Mouse (Mus musculus) frontal cortex, postnatal 14 days (tissue): ENCODE results near the gene Tmem169.
A peak's percentile ranks its signal among the peaks of the same experiment; 100 is the strongest.

Experiments used
- DNase-seq, 2 experiments: peaks; one replicate each; pipeline ENCODE4 v3.0.0; 2022; ENCODE audit warnings: low spot score in 2 of 2

Gene Tmem169

DNA sequence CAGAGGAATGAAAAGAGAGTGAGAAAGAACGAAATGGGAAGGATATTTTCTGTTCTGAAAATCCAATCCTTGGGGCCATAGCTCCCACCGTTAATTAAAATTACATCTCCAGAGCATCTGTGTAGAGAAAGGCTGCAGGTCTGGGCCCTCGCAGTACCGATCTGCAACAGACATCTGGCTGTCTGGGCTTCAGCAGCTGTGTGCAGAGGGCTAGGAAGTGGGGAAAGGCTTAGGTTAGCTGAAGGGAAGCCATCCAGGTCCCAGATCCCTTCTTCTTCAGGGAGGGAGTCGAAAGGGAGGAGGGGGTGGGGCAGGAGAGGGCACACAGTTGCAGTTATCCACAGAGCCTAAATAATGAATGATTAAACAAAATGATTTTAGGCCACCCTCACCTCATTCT lies 370 bp downstream of the Tmem169 start:
- DNase-seq: no peak

DNA sequence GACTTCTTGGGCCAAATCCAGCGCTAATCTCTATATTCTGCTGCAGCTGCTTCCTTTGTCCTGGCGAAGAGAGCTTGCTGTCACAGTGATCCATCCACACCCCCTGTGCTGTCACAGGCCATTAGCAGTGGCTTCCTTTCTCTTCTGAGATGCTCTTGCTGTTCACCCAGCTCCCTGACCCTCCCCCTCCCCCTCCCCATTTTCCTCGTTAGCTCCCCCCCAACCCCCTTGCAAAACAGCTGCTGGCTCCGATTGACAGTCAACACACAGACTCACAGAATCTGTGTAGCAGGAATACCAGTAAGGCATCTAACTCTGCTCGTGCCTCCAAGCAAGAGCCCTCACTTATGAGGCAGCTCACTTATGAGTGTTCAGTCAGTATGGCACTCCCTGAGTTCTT lies 2.7 kb downstream of the Tmem169 start:
- no peak for DNase-seq

DNA sequence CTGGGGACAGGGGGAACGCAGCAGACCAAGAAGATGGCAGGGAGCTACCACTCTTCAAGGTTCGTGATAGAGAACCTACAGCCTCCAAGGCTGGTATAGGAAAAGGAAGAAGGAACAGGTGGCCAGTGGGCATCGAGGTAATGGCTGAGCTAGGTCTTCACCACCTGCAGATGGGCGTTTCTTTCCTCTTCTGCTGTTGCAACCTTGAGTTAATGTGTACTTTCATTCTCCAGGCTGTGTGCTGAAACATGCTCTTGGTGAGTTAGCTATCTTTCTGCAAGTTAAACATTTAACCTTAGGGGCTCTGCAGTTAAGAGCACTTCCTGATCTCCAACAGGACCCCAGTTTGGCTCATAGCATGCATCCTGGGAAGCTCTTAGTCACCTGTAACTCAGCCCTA lies 3.7 kb downstream of the Tmem169 start:
- DNase-seq: no peak

DNA sequence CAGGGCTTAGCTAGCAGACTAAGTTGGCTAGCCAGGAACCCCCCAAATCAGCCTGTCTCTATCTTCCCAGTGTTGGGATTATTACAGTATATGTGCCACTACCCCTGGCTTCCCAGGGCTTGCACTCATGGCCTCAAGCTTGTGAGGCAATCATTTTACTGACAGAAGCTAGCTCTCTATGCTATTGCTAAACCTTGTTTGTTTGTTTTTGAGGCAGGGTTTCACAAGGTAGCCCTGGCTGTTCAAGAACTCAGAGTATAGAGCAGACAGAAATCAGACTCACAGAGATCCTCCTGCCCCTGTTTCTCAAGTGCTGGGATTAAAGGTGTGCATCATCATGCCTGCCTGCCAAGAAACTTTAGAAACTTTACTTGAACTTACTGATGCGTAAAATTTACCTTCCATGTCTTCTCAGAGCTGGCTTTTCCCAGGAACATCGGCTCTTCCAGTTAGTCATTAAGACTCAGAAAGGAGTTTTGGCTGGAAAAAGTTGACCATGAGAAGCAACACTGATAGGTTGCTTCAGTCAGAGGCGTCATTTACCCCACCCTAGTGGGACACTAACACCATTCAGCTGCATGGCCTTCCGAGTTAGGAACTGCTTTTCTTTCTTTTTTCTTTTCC lies 4.5 kb downstream of the Tmem169 start:
- no peak for DNase-seq

DNA sequence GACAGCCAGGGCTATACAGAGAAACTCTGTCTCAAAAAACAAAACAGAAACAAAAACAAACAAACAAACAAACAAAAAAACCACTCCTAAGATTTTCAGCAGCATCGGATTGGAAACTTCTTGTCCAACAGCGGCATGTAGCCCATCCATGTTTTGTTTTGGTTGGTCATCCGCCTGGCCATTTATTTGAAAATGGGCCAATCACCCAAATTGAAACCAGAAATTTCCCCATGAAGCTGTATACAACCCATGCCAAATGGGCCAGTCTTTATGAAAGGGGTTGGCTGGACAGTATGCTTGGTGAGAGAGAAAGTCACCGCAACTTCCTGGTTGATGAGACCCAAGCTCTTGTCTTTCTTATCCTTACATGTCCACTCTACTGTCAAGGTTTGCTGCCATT lies 6.7 kb downstream of the Tmem169 start:
- no peak for DNase-seq

DNA sequence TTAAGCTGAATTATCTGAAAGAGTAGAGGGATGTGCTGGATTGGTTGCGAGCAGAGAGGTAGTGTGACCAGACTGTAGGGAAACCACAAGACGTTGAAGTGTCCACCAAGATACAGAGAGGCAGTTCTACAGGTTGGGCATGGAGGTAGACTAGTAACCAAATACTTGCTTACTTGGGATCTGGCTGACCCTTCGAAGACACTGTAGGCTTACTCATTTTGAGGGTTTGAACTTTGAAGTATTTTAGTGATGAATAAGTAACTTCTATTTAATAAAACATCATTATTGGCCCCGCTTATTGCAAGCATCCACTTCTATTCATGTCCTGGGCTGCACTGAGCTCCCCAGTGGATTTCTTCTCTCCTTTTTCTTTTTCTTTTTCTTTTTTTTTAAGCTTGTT lies 7.3 kb downstream of the Tmem169 start:
- DNase-seq: no peak

DNA sequence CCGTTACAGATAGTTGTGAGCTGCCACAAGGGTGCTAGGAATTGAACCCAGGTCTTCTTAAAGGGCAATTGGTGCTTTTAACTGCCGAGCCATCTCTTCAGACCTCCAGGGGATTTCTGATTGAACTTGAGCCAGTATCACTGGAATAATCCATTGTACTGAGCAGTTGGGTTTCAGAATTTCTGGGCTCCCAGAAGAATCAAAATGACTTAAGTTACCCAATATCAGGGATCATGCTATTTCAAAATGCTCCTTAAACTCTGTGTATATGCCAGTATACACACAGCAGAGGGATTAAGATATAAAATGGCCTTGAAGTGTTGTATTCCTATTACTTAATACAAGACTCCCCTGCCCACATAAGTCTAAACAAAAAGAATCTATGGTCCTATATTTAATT lies 7.8 kb downstream of the Tmem169 start:
- DNase-seq: no peak

DNA sequence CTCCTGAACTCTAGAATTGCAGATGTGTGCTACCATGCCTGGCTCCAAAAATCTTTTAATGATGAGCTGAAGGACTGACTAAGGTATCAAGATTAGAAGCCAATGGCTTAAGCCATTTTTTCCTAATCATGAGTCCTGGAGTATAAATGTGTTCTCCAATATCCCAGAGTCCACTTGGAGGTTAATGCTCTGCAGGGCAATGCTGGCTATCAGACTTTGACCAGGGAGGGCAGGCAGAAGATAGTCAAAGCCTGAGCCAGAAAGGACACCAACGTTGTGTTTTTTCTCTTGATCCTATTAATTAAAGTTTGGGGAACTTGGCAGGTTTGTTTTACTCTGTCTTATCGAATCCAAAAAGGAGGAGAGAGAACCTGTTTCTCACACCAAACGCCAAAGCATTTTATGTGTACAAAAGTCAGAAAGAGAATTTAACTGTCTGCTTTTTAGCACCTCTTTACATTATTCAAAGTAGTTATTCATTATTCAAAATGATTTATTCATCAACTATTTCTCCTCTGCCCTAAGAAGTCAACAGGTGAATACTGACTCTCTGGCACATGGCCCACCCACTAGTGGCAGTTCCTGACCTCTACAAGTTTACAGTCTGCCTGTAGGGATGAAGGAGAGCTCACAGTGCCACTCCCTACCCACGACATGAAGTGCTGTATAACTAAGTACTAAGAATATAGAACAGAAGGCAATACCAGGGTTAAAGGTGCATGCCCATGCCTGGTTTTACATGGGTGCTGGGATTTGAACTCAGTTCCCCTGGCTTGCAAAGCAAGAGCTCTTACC lies 9.9 kb downstream of the Tmem169 start:
- DNase-seq: no peak

DNA sequence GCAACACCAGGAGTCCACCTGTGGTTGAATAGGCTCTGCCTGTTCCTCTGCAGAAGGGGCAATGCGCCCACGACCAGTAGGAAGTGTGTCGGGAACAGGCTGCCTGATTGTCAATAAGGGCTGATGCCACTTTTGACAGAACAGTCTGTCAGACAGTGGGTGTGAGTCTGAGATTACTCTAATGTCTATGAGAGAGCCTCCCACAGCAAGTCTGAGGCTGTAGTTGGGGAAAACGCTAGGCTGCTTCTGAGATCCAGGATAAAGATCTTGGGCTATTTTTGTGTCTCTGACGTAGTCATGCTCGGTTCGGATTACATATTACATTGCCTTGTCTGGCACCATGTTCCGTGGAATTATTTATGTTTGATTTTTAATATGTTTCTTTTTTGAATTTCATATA lies 11.6 kb downstream of the Tmem169 start:
- DNase-seq: no peak

DNA sequence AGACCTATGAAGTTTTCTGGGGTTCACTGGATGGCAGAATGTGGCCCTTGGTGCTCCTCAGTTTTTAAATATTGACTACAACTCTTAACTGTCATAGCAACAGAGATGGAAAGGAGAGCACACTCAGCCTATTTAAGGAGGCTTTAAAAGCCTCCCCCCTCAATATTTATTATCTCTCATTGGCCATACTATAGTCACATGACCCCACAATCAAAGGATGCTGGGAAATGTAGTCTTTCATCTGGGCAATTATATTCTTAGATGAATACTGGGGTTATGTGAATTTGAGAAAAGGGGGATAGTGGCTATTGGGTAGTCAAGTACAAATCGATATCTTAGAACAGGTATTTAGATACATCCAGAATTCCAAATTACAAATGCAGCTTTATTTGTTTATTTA lies 17.7 kb downstream of the Tmem169 start:
- DNase-seq: no peak

DNA sequence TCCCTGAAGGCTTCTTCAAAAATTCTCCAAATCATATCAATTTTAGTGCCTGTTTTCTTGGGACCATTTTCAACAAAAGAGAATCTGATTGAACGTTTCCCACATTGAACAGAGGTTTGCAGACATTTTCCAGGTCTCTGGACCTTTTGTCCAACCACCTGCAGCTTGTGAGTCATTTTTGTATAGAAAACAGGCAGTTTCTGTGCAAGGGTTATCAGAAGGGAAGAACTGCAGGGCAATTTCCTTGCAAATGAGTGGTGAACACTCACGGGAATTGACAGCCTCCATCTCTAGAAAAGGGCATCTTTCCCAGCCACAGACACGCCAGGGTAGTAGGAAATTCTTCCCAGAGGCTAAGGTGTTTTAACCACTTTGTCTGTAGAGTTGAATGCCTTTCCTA lies 22.1 kb downstream of the Tmem169 start:
- DNase-seq: no peak

DNA sequence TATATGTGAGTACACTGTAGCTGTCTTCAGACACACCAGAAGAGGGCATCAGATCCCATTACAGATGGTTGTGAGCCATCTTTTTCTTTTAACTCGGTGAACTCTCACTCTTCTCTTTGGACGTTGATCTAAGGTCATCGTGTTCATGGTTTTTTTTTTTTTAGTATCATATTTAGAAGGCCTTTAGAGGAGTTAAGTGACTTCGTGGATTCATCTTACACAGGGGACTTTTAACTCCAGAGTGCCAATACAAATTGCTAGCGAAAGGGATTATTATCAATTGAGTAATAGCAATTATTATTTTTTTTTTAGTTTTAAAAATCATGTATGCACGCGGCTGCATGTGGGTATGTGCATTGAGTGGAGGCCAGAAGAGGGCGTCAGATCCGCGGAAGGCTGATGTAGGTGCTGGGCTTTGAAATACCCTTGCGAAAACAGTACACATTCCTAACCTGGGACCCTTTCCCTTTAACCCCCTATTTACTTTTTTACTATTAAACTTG lies 22.6 kb downstream of the Tmem169 start:
- no peak for DNase-seq

DNA sequence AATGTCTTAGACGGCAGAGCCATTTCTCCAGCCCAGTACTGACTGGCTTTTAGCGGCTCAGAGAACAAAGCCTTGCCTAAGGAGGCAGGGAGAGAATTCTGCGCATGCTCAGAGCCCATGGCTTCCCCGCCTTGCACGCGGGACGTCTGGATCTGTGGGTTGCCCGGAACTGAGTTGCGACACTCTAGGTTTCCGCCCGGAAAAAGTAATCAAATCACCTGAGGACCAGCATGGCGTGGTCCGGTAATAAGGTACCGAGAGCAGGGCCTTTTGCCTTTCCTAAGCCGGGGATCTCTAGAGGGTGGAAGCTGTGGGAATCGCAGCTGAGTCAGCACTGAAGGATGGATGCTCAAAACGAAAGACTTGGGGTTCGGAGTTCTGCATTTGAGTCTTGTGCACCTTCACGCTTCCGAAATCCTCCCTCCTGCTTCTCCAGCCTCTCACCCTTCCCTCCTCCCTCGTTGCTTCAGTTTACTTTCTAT lies 23.2 kb downstream of the Tmem169 start, which contains the start of gene Xrcc5:
TSS of gene Xrcc5 (plus strand) at position 105 of the 482 bp plus-strand sequence.
- DNase-seq: peak; percentile 81 to 88

DNA sequence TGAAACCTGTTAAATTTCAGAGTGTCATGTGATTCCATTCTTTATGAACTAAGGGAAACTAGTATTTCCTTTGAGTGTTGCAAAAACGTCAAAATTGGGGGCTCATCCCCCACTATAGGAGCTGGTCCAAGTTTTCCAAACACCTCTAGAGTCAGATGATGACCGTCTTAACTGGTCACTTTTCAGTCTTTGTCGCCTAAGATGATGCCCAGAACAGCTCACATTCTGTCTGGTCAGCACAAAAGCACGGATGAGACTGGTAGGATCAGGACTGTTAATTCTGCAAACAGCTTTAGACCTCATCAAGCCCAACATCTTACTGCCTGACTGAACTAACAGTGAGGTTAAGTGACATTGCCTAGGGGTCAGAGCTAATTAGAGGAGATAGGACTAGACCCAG lies 24.8 kb downstream of the Tmem169 start:
- DNase-seq: no peak

DNA sequence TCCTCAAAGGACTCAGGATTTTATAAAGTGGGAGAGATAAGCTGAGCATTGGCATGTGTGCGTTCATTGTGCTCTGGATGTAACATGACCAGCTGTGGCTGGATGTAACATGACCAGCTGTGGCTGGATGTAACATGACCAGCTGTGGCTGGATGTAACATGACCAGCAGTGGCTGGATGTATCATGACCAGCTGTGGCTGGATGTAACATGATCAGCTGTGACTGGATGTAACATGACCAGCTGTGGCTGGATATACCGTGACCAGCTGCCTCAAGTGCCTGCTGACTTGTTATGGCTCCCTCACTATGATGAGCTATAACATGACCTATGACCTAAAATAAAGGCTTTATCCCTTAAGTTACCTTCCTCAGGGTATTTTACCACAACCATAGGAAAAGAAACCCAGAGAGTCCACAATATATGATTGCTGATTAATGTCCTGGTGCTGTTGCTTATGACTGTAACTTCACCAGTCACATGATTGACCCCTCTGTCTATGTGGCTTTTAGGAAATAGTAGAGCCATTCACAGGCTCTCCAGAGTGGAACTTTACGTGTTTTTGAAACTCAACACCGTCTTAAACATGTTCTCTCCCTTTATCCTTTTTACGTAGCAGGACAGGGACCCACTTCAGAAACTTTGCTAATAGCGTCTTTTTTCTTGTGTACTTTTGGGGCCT lies 25.7 kb downstream of the Tmem169 start:
- no peak for DNase-seq

DNA sequence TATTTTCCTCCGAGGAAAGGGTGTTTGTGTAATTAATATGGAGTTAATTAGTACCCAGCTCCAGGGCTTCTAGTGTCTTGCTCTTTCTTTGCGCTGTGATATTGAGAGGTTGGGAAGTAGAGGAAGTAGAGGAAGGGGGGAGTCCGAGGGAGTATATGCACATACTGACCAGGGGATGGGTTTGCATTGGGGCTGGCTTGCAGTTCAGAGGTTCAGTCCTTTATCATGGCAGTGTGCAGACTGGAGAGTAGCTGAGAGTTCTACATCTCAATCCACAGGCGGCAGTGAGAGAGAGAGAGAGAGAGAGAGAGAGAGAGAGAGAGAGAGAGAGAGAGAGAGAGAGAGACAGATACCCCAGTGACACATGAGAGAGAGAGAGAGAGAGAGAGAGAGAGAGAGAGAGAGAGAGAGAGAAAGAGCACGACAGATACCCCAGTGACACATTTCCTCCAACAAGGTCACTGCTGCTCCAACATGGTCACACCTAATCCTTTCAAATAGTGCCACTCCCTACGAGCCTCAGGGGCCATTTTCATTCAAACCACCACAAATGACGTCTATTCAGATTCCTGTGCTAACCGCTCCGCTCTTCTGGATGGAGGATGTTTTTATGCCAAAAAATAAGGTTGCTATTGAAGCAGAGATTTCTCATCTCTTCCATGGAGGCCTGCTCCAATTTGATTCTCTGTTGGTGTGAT lies 28.7 kb downstream of the Tmem169 start:
- DNase-seq: no peak

DNA sequence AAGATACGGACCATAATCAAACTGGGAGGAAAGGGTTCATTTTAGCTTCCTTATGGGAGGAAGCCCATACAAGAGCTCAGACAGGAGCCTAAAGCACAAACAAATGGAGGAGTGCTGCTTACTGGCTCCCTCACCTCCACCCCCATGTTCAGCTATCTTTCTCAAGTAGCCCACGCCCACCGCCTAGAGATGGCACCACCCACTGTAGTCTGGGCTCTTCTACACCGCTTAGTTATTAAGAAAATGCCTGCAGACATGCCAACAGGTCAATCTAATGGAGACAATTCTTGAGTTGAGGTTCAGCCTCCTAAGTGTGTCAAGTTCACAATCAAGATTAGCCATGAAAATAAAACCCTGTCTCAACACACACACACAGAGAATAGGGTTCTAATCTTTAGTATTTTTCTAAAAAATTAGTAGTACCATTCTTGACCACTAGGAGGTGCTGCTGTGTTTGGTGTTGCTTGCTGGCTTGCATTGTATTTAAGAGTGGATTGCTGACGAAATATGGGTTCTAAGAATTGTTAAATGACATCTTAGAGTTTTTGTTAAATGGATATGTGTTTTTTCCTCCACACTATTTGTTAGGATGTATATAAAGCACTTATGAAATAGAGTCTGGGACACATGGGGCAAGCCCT lies 29.4 kb downstream of the Tmem169 start:
- no peak for DNase-seq

DNA sequence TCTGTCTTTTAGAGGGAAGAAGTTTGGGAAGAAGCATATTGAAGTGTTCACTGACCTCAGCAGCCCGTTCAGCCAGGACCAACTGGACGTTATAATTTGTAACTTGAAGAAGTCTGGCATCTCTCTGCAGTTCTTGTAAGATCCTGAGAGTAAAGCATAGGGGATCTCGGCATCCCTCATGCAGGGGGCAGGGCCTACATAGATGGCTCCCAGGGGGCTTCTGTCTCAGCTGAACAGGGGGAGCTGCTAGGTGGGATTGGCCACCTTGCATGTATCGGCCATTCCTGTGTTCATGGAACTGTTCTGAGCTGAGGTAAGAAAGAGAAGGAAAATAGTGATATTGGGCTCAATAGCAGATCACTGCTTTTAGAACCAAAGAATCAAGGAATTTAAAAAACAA lies 31.3 kb downstream of the Tmem169 start:
- DNase-seq: no peak

DNA sequence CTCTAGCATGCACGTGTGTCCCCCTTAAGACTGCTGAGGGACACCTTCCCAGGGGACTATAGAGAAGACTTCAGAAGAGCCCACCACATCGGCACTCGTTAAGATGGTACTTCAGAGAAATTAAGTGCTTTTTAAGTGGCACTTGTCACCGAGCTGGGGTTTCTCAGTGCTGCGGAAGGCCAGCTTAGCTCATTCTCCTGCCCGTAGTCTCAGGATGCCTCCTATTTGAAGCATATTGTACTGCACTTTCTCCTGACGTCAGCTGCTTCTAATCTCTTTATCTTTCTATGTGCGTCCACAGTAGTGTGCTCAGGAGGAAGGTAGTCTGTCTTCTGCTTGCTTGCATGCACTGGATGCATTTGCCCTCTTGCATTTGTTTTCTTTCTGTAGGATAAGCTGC lies 32.2 kb downstream of the Tmem169 start:
- DNase-seq: no peak

DNA sequence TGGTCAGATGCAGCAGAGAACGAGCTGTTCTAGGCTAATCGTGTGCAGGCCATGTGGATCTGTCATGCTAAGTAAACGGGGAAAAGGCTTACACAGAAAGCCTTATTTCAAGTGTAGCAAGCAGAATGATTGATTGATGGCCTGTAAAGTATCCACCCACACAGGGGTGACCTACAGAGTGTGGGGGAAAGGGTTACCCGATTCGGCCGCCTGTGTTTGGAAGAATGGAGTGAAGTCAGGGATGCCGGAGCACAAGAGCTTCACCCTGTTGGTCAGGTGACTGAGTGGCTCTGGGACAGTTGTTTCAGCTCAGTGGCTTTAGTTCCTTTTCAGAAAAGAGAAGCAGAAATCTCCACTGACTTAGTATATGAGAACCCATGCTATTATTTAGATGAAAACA lies 32.7 kb downstream of the Tmem169 start:
- no peak for DNase-seq

DNA sequence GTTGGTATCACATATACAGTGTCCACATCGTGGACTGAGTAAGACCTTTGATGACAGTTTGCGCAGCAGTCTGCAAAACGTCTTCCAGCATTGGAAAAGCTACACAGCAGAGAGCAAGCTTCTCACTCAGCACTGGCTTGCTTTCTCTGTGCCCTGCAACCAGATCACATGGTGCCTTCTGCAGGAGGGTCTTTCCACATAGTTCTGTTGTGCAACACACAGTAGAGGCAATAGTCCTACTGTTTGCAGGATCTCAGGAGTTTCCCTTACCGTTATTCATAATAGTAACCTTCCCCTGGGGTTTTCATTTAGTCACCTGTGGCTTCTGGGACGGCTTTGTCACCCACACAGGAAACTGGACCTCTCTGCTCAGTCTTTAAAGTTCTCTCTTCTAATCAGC lies 36.6 kb downstream of the Tmem169 start:
- no peak for DNase-seq

DNA sequence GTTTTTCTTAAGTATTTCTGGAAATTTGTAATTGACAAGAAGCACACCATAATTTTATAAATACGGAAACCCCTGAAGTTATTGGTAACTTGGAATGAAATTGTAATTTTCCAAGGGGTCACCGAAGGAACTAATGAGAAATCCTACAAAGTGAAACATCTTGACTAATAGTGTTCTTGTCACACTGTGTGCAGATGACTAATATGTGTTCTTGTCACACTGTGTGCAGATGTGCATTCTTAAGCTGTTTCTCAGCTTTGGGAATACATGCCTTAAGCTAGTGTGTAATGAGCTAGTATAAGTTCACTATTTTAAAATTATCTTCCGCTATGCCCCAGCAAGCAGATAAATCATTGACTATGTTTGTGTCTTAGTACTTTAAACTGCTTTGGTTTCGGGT lies 39.1 kb downstream of the Tmem169 start:
- no peak for DNase-seq
